Mouse (Mus musculus) embryonic stem cell, embryonic (primary cell): ENCODE measurements at regions not wholly inside any gene's neighbourhood (a gene's known extent, or its start where the extent isn't known, plus 50 kb on each side); places are given as distances from the start of the nearest gene placed in this dataset.
"Not testable (repeated sequence)": the region's sequence is repeated elsewhere in the genome, so short reads cannot be mapped to it uniquely, and the experiment has no call there.

Experiments
- CTCF ChIA-PET, 4 experiments: fragments of 300-600 bp in 2 of 4; fragments of 350-600 bp in 2 of 4; sonication (Branson Sonifier 250); formaldehyde crosslinking; loops; one replicate each; lab custom pipeline; 2022; ENCODE audit warnings: inconsistent platforms in 2 of 4; lab: Charles Lee
- POLR2A ChIA-PET, 4 experiments: fragments of 300-600 bp in 2 of 4; fragments of 350-600 bp in 2 of 4; sonication (Branson Sonifier 250); formaldehyde crosslinking; loops; one replicate each; lab custom pipeline; 2022; ENCODE audit warnings: antibody characterized with exemption in 4 of 4, inconsistent platforms in 1 of 4; lab: Charles Lee

- POLR2A ChIA-PET, result interaction anchor here in 1 of 4 experiments (0.8 kb wide), 1 partner anchor 130 kb away, joined by 3 read pairs; no protein-coding TSS in a partner anchor
- CTCF ChIA-PET, result interaction anchor here in 1 of 4 experiments (0.6 kb wide), 1 partner anchor 29 kb away, joined by 7 read pairs; no protein-coding TSS in a partner anchor
Measured at GRCm38 (mm10) chr13:50906431-50906830, 194.2 kb upstream of the Spin1 start.

- POLR2A ChIA-PET, result no interaction called here
- CTCF ChIA-PET, result interaction anchor here in 1 of 4 experiments (0.6 kb wide), 1 partner anchor 28 kb away, joined by 7 read pairs; no protein-coding TSS in a partner anchor
Measured at GRCm38 (mm10) chr13:50906910-50907309, 193.8 kb upstream of the Spin1 start.

- CTCF ChIA-PET, POLR2A ChIA-PET: not testable (repeated sequence)
Measured at GRCm38 (mm10) chr13:50912776-50913175, 187.9 kb upstream of the Spin1 start.

GRCm38 (mm10) chr13:50934017-50934416 lies 166.7 kb upstream of the Spin1 start:
- POLR2A ChIA-PET, result interaction anchor here in 1 of 4 experiments (0.6 kb wide), 1 partner anchor 462 kb away, joined by 3 read pairs; no protein-coding TSS in a partner anchor
- CTCF ChIA-PET, result not testable (repeated sequence)

- POLR2A ChIA-PET, result no interaction called here
- CTCF ChIA-PET, result no interaction called here
Measured at GRCm38 (mm10) chr13:50942561-50942960, 158.1 kb upstream of the Spin1 start.

GRCm38 (mm10) chr13:50949545-50950226 lies 151.0 kb upstream of the Spin1 start:
- ChIA-PET POLR2A (interaction anchor here in 1 of 4 experiments (1.0 to 1.2 kb wide), 2 partner anchors 150 to 221 kb away, joined by 3 read pairs; partner anchors contain the start of gene Nxnl2), CTCF (interaction anchor here in 3 of 4 experiments (0.6 to 1.6 kb wide), 9 partner anchors 188 to 668 kb away, joined by 3 to 12 read pairs (median 5); partner anchors contain the start of gene Nxnl2 (in 1 of the 3))

- ChIA-PET POLR2A (no interaction called here), CTCF (no interaction called here)
Measured at GRCm38 (mm10) chr13:50954671-50955070, 146.0 kb upstream of the Spin1 start.

- ChIA-PET POLR2A (interaction anchor here in 2 of 4 experiments (0.6 to 1.4 kb wide), 6 partner anchors 12 to 445 kb away, joined by 3 to 5 read pairs (median 3); no protein-coding TSS in a partner anchor), CTCF (interaction anchor here in 1 of 4 experiments (1.5 kb wide), 1 partner anchor 460 kb away, joined by 3 read pairs; no protein-coding TSS in a partner anchor)
Measured at GRCm38 (mm10) chr13:50958051-50958883, 142.4 kb upstream of the Spin1 start.

GRCm38 (mm10) chr13:50960909-50961308 lies 139.8 kb upstream of the Spin1 start:
- ChIA-PET POLR2A (interaction anchor here in 1 of 4 experiments (0.8 to 1.4 kb wide), 3 partner anchors 57 to 155 kb away, joined by 3 to 6 read pairs (median 3); no protein-coding TSS in a partner anchor), CTCF (interaction anchor here in 1 of 4 experiments (0.6 to 1.5 kb wide), 2 partner anchors 464 to 648 kb away, joined by 3 to 4 read pairs; no protein-coding TSS in a partner anchor)

- ChIA-PET CTCF (interaction anchor here (0.6 to 2.8 kb wide), 23 partner anchors 9 to 460 kb away, joined by 3 to 16 read pairs (median 4); partner anchors contain the start of genes S1pr3 (in 2 of the 4) and Nxnl2 (in 1 of the 4)), POLR2A (interaction anchor here in 3 of 4 experiments (0.6 to 3.6 kb wide), 34 partner anchors 9 to 461 kb away, joined by 3 to 47 read pairs (median 6); partner anchors contain the start of genes Spin1 (in 2 of the 3), Nxnl2 (in 1 of the 3) and S1pr3 (in 1 of the 3))
Measured at GRCm38 (mm10) chr13:50964070-50964469, 136.6 kb upstream of the Spin1 start.

- ChIA-PET POLR2A (interaction anchor here in 2 of 4 experiments (0.7 to 3.6 kb wide), 61 partner anchors 8 to 460 kb away, joined by 3 to 47 read pairs (median 5); partner anchors contain the start of genes Nxnl2 (in 2 of the 2), Spin1 (in 2 of the 2) and S1pr3 (in 1 of the 2)), CTCF (interaction anchor here (0.6 to 2.8 kb wide), 27 partner anchors 15 to 880 kb away, joined by 3 to 16 read pairs (median 4); partner anchors contain the start of genes S1pr3 (in 2 of the 4) and Nxnl2 (in 1 of the 4))
Measured at GRCm38 (mm10) chr13:50965041-50965440, 135.6 kb upstream of the Spin1 start.

GRCm38 (mm10) chr13:50965678-50966077 lies 135.0 kb upstream of the Spin1 start:
- ChIA-PET POLR2A (interaction anchor here in 3 of 4 experiments (0.5 to 3.6 kb wide), 60 partner anchors 8 to 459 kb away, joined by 3 to 47 read pairs (median 5); partner anchors contain the start of genes Spin1 (in 2 of the 3), Nxnl2 (in 1 of the 3) and S1pr3 (in 1 of the 3)), CTCF (interaction anchor here (0.5 to 2.8 kb wide), 17 partner anchors 9 to 468 kb away, joined by 3 to 16 read pairs (median 4); partner anchors contain the start of gene S1pr3 (in 1 of the 4))

- ChIA-PET POLR2A (interaction anchor here in 3 of 4 experiments (2.3 to 3.6 kb wide), 7 partner anchors 48 to 136 kb away, joined by 4 to 47 read pairs (median 20); no protein-coding TSS in a partner anchor), CTCF (interaction anchor here in 2 of 4 experiments (0.7 to 0.8 kb wide), 2 partner anchors 492 to 725 kb away, joined by 3 to 4 read pairs; no protein-coding TSS in a partner anchor)
Measured at GRCm38 (mm10) chr13:50966826-50967225, 133.9 kb upstream of the Spin1 start.

- POLR2A ChIA-PET, result interaction anchor here in 2 of 4 experiments (0.9 to 1.4 kb wide), 4 partner anchors 8 to 443 kb away, joined by 3 to 7 read pairs (median 3); no protein-coding TSS in a partner anchor
- CTCF ChIA-PET, result interaction anchor here in 2 of 4 experiments (0.7 to 0.8 kb wide), 2 partner anchors 9 to 38 kb away, joined by 4 to 11 read pairs; no protein-coding TSS in a partner anchor
Measured at GRCm38 (mm10) chr13:50973379-50973778, 127.3 kb upstream of the Spin1 start.

GRCm38 (mm10) chr13:50975306-50975920 lies 125.3 kb upstream of the Spin1 start:
- POLR2A ChIA-PET, result interaction anchor here in 1 of 4 experiments (1.7 kb wide), 1 partner anchor 10 kb away, joined by 5 read pairs; no protein-coding TSS in a partner anchor
- CTCF ChIA-PET, result no interaction called here

GRCm38 (mm10) chr13:50982005-50982404 lies 118.7 kb upstream of the Spin1 start:
- ChIA-PET CTCF (no interaction called here), POLR2A (interaction anchor here in 2 of 4 experiments (0.6 to 1.0 kb wide), 2 partner anchors 41 to 921 kb away, joined by 3 to 5 read pairs; no protein-coding TSS in a partner anchor)

GRCm38 (mm10) chr13:50982990-50983389 lies 117.7 kb upstream of the Spin1 start:
- POLR2A ChIA-PET, result interaction anchor here in 2 of 4 experiments (0.9 to 1.4 kb wide), 5 partner anchors 18 to 41 kb away, joined by 3 read pairs; no protein-coding TSS in a partner anchor
- CTCF ChIA-PET, result interaction anchor here in 1 of 4 experiments (0.6 kb wide), 1 partner anchor 516 kb away, joined by 3 read pairs; no protein-coding TSS in a partner anchor
